Mouse (Mus musculus) G1E (cell line): Measurements from ENCODE around the gene Nif3l1.

Source experiments
- CTCF ChIP-seq: IDR thresholded peaks from 2 replicates; pipeline ENCODE4 v1.5.1; 2012; ENCODE audit warnings: low read depth, low read length, inconsistent platforms, mixed read lengths
- GATA1 ChIP-seq: IDR thresholded peaks from 2 replicates; pipeline ENCODE4 v1.6.1; 2012; ENCODE audit warnings: borderline replicate concordance, low read length, inconsistent platforms, mixed read lengths
- GATA2 ChIP-seq: IDR thresholded peaks from 2 replicates; pipeline ENCODE4 v1.6.1; 2012; ENCODE audit warnings: low read depth, low read length, inconsistent platforms, borderline replicate concordance
- POLR2AphosphoS5 ChIP-seq: IDR thresholded peaks from 2 replicates; pipeline ENCODE4 v1.6.1; 2012; ENCODE audit warnings: low read depth, low read length, inconsistent platforms; ENCODE audit not compliant: insufficient replicate concordance
- TAL1 ChIP-seq: conservative IDR thresholded peaks from 2 replicates; pipeline ENCODE4 v1.6.1; 2012; ENCODE audit warnings: low read depth, low read length, inconsistent platforms, mixed read lengths

DNA sequence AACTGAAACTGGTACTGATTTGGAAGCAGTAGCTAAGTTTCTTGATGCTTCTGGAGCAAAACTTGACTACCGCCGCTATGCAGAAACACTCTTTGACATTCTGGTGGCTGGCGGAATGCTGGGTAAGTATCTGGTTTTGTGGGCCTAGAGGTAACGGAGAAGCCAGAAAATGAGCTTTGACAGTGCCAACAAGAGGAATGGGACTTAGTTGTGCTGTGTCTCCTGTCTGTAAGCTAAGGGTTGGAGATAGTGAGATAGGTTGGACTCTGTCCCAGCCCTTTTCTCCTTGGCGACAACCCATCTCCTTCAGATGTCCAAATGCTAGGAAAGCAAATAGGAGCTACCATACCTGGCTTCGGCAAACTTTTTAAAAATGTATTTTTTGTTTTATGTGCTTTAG lies 47.2 kb upstream of the Nif3l1 start:
- TF ChIP-seq CTCF, result no peak
- TF ChIP-seq TAL1, result no peak
- TF ChIP-seq POLR2AphosphoS5, result no peak
- no peak for TF ChIP-seq GATA1
- no peak for TF ChIP-seq GATA2
